Mouse (Mus musculus) layer of hippocampus, adult 2 months (tissue): ENCODE measurements around the gene Aplf. TPM values are rescaled to one million over a fixed set of nuclear protein-coding genes. Genes with fewer than 3 reads are reported as not detected.

Source experiments
- DNase-seq, 2 experiments: peaks; one replicate each; pipeline ENCODE4 v3.0.0; 2022; ENCODE audit warnings: low spot score in 2 of 2
- H3K27ac ChIP-seq: fragments of 200-600 bp; 2 replicates; pipeline ENCODE4 v1.8.1; 2022
- H3K4me3 ChIP-seq: fragments of 200-600 bp; 2 replicates; pipeline ENCODE4 v1.8.1; 2022; ENCODE audit warnings: mild to moderate bottlenecking
- CTCF ChIP-seq: fragments of 200-600 bp; conservative IDR thresholded peaks from 2 replicates; pipeline ENCODE4 v1.8.1; 2022; ENCODE audit warnings: antibody characterized with exemption, mild to moderate bottlenecking, moderate library complexity
- total RNA-seq, 2 experiments: library from RNA; stranded (reverse); gene quantifications; 2 replicates each; pipeline ENCODE4 v1.2.3; 2021

Gene Aplf
- total RNA-seq, 2 experiments from 2014 or later = 6.9 to 7.9 TPM

DNA sequence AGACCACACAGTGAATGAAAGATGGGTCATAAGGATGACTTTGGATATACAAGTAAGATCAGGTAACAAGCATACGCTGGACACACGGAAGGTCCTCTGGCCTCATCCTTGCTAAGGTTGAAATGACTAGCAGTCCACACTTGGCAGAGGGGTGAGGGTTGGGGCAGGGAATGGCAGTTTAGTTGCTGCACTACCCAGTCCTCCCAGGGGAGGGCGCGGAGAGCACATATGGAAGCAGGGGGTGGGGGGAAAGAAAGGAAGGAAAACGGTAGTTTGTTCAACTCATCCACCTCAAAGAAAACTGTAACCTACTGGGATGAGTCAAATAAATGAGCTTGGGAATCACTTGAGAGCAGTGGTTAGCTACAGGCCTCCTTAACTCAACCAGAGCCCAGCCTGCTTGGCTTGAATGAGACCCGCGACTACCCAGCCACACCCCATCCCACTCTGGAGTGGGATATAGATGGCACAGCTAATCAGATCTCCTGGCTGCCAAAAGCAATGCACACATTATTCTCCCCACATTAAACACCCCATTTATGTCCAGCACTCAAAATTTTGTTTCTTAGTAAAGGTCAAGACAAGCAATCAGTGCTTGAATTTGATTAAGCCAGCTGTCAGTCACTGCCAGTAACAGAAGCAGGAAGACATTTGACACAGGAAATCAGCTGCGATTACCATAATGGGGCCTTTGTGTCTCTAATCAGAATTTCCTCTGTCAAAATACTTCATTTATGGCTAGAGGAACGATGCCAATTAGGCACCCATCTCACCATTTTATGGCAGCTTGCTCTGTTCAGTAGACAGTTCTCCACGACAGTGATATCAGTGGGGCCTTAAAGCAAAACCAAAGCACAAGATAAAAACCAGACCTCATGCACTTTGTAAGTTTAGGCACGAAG is 56.9 kb downstream of the Aplf start:
- H3K4me3 ChIP-seq = no peak overlapping the region
- peak; percentile 68 for TF ChIP-seq CTCF
- peak in 1 of 2 experiments; percentile 29 for DNase-seq
- no peak overlapping the region for H3K27ac ChIP-seq

DNA sequence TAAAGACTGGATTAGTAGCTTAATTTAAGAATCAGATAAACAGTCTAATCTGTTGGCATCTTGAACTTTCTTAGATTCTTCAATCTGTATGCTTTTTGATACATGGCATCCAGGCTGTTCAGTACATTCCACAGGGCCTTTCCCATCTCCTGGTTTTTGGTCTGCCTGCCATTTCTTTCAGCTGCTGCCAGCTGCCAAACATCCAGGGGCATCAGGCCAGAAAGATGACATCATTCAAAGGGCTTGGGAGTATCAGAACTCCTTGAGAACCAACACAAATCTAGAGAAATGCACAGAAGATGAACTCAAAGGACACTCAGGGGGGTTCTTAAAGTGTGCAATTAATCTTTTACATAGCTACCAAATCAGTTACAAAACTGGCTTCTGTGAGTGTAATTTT is 72.2 kb downstream of the Aplf start:
- Histone ChIP-seq H3K4me3 (no peak overlapping the region), H3K27ac (no peak overlapping the region)
- TF ChIP-seq CTCF = no peak
- DNase-seq = peak; percentile 13 to 21

DNA sequence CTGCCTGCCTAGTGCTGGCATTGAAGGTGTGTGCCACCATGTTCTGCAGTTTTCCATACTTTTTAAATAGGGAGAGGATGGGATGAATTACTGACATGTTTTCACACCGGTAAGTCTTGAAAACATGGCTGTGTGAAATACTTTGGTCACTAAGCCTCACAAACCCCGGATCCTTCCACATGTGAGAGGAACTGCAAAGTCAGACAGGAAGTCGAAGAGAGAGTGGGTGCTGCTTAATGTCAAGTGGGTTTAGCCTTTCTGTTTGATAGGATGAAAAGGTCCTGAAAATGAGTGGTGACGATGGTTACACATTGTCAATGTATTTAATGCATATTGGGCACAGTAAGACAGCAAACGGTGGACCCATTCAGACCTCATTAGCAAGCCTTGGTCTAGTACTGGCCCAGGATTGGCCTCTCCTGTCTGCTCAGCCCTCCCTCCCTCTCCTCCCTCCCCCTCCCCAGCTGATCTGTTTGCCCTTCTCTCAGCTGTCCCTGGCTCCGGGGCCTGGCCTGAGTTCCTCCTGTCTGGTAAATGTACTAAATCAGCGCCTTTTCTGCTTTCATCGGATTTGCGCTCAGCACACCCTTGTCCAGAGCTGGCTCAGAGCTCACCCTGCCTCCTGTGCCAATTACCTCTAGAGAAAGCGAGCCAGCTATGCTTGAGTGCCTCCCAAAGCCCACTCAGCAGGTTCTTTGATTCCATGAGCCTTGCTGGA is 74.7 kb downstream of the Aplf start:
- no peak for TF ChIP-seq CTCF
- DNase-seq = peak in 1 of 2 experiments; percentile 5
- Histone ChIP-seq H3K27ac (no peak overlapping the region), H3K4me3 (no peak overlapping the region)

DNA sequence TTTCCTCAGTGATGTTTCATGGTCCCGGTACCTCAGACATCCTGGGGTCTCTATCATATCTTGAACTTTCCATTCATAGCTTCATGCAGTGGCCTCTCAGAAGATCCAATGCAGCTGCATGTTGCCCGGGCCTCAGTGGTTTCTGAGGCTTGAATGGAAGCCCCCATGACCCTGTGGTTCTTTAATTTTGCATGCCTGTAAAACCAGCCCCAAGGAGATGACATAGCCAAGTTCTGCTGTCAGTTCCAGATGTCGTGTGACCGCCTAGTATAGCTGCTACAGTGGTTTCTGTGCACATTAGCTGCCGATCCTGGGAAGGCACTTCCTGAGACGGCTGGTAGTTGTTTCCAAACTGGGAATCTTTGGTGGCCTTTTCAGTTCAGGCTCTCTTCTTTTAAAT is 77.8 kb downstream of the Aplf start:
- Histone ChIP-seq H3K27ac (no peak overlapping the region), H3K4me3 (no peak overlapping the region)
- no peak for TF ChIP-seq CTCF
- DNase-seq = no peak

DNA sequence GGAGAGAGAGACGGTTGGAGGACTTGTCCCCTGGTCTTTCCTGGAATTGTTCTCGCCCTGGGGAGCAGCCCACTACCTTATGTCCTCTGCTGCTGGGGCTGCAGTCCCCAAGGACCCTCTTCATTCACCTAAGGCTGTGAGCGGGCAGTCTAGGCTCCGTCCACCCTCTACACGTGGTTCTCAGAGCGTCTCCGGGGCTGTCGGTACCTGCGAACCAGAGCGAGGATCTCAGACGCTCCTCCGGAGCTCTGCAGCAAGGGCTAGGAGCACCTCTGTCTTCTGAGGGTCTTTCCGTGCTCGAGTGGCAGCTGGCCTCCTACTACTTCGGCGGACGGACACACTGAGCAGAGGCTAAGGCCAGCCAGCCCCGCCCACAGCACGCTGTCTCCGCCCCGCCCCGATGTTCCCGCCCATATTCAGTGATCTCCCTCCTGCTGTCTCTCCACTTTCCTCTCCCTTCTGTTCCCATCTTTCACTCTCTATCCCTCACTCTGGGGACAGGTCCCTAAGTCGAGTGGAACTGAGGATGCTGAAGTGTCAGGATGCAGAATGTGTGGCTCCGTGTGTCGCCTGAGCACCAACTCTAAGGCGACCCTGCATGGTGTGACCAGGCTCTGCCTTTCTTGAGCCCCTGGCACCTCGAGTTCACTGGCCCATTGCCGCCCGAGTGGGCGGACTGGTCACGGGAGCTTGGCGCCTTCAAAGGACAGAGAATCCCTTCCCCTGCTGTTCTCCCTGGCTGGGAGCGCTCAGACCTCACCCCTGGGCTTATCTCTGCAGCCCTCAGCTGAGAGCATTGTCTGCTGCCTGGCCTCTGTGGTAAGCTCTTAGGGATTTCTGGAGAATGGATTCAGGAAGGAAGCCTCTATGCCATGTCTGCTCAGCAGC is 81.4 kb downstream of the Aplf start, which contains the start of gene Prokr1:
Gene Prokr1, minus strand, starts transcription at position 350 of the 888 bp plus-strand sequence.
- DNase-seq = no peak
- TF ChIP-seq CTCF = no peak
- peak within 1 kb of the TSS; percentile 53 for H3K4me3 ChIP-seq
- no peak within 1 kb of the TSS for H3K27ac ChIP-seq

DNA sequence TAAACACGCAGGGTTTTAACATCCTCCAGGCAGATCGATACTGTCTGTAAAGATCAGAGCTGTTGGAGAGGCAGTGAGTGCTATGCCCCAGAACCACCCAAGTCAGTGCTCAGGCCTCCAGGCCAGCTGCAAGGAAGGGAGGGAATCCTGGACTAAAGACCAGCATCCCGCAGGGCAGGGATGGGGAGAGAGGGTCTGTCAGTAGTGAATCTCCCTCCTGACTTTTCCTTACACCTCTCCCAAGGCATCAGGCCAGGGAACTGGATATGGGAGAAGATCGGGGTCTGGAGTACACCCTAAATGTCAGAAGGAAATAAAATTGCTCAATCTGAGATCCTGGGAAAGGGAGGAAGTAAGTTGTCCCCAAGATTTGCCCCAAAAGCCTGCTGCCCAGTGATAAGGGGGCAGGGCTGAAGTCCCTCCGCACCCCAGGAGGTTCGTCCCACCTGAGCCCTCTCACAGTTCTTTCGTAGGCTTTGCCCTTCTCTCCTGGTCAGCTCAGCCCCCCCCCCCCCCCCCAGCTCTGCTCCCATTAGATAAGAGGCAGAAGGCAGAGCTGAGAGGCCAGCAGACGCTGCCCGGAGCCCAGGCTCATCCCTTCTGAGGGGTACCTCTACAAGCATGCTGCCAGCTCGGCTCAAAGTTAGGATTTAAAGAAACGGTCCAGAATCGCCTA is 82.1 kb downstream of the Aplf start:
- H3K27ac ChIP-seq = no peak overlapping the region
- no peak for TF ChIP-seq CTCF
- DNase-seq = no peak
- peak overlapping the region; percentile 53 for H3K4me3 ChIP-seq

DNA sequence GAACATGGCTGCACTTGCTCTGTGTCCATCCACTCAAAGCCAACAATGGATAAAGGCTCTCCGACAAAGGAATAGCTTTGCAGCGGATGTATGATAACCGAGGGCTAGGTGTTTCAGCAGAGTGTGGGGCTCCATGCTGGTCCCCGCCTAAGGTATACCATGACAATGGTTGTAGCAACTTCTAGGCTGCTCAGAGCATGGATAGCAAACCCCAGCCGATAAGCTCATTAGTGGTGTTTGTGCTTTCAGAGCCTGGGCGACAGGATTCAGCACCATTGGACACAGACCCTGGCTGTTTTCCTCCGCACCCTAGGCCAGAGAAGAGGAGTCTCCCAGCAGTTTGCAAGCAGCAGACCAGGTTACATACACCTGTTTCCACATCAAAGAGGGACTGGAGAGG is 88.0 kb downstream of the Aplf start:
- Histone ChIP-seq H3K27ac (no peak overlapping the region), H3K4me3 (no peak overlapping the region)
- DNase-seq = no peak
- TF ChIP-seq CTCF = no peak

DNA sequence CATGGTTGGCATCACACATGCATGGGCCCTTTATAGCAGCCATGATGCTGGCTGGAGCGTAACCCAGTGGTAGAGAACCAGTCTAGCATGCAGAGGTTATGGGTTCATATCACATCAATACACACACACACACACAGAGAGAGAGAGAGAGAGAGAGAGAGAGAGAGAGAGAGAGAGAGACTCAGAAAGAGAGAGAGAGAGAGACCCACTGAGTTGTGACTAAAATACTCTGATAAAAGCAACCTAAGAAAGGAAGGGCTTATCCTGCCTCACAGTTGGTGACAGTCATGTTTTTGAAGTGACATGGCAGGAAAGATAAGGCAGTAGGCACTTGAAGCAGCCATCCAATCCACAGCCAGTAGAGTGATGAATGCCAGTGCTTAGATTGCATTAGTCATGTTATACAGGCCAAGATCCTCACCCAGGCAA is 88.8 kb downstream of the Aplf start:
- Histone ChIP-seq H3K27ac (no peak overlapping the region), H3K4me3 (no peak overlapping the region)
- TF ChIP-seq CTCF = no peak
- DNase-seq = no peak

DNA sequence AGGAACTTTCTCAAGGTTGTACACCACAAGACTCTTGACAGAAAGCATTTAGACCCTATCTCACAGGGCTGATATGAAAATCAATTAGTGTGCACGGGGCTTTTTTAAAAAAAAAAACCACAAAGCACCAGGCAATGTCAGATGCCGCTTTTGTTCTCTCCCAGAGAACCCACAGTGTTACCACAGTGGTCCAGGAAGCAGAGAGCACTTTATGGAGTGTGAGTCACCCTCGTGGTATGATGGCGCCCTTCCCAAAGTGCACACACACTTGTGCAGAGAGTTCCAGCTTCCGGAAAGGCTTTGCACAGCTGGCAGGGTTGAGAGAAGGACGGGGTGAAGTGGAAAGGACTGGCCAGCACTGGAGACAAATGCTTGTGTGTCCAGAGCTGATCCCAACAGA is 89.5 kb downstream of the Aplf start:
- no peak overlapping the region for H3K4me3 ChIP-seq
- no peak for DNase-seq
- TF ChIP-seq CTCF = no peak
- no peak overlapping the region for H3K27ac ChIP-seq

DNA sequence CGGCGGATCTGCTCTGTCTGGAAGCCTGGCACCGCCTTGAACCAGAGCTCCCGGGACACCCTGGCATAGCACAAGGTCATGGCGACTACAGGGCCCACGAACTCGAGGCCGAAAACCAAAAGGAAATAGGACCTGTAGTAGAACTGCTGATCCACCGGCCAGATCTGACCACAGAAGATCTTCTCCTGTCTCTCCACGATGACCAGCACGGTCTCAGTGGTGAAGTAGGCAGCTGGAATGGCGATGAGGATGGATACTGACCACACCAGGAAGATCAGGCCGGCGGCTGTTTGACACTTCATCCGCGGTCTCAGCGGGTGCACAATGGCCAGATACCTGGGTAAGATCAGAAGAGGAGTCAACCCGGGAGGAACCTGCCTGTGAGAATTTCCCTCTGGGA is 90.4 kb downstream of the Aplf start:
- no peak for TF ChIP-seq CTCF
- Histone ChIP-seq H3K27ac (no peak overlapping the region), H3K4me3 (no peak overlapping the region)
- DNase-seq = no peak

DNA sequence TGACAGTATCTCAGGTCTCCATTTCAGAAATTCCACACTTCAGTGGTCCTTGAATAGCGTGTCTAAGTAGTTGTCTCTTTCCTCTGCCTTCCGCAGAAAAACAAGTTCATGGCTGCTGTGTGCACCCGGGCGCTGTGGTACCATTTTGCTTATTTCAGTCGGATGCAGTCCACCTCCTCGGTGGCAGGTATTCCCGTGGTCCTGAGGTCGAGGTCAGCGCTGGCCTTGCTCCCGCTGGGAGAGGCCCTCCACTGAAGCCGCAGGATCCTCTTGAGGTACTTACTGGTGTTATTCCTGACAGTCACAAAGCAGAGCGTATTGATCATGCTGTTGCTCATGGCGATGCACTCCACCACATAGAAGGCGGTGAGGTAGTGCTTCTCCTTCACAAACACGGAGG is 90.9 kb downstream of the Aplf start:
- Histone ChIP-seq H3K27ac (no peak overlapping the region), H3K4me3 (no peak overlapping the region)
- TF ChIP-seq CTCF = no peak
- no peak for DNase-seq

Other genes starting within 250 kb of the Aplf start
- not detected for gene Bmp10, start 243.2 kb downstream of the Aplf start, total RNA-seq
- gene Arhgap25, start 138.9 kb downstream of the Aplf start, total RNA-seq = 1 to 10 TPM; 2.5 to 2.9 TPM
- under 1 TPM; 0.08 to 0.17 TPM for gene Prokr1, start 81.5 kb downstream of the Aplf start, total RNA-seq
- gene Efcc1, start 58.7 kb upstream of the Aplf start, total RNA-seq = 1 to 10 TPM; 3.7 to 4.3 TPM
- 1 to 10 TPM in 1 of 2 experiments, under 1 TPM in 1; 0.98 to 1.2 TPM for gene Gp9, start 105.9 kb upstream of the Aplf start, total RNA-seq
- 10 to 100 TPM; 10.7 to 15.5 TPM for gene Rab43, start 140.0 kb upstream of the Aplf start, total RNA-seq
- 1 to 10 TPM; 3.7 to 4.4 TPM for gene Gm45140, start 163.6 kb upstream of the Aplf start, total RNA-seq
- 10 to 100 TPM; 25.1 to 29.3 TPM for gene Isy1, start 166.6 kb upstream of the Aplf start, total RNA-seq
- 100 to 1,000 TPM; 255 to 275 TPM for gene Cnbp, start 178.9 kb upstream of the Aplf start, total RNA-seq
- gene Copg1, start 215.6 kb upstream of the Aplf start, total RNA-seq = 100 to 1,000 TPM; 258 to 266 TPM
- 10 to 100 TPM; 23.0 to 27.3 TPM for gene Hmces, start 241.7 kb upstream of the Aplf start, total RNA-seq